Mouse (Mus musculus): Measurements from ENCODE around the gene Wwtr1.
A peak's percentile ranks its signal among the peaks of the same experiment; 100 is the strongest.

The Wwtr1 gene

DNA sequence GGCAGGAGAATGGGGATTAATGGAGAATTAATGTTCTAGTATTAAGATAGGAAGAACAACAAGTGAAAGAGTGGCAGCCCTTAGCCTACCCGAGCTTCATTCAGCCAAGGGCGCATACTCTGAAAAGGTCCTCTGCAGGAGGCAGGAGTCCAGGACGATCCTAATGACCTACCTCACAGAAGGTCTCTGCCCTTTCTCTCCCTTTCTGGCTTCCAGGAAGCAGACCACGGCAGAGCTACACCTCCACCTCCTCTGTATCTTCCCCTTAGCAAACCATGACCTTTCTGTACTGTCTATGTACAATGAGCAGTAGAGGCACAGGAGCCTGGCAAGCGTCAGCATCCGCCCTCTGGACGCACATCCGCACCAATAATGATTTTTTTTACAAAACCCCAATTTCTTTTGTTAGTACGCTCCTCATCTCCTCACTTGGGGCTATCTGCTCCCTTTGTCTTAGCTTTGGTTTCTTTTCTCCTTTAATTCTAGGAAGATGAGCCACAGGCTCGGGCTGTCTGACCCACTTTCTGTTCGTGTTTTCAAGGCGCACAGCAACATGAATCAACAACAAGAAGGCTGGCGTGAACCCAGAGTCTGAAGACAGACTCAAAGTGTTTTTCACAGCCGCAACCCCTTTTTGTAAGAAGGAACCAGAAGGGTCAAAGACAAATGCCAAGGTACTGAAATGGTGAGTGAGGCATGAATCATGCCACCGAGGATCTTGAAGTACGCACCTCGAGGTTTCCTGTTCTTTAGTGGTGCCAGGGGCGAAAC, 63.7 kb downstream of the Wwtr1 start:
- DNase-seq (ENCODE audit: low spot score) = no peak

DNA sequence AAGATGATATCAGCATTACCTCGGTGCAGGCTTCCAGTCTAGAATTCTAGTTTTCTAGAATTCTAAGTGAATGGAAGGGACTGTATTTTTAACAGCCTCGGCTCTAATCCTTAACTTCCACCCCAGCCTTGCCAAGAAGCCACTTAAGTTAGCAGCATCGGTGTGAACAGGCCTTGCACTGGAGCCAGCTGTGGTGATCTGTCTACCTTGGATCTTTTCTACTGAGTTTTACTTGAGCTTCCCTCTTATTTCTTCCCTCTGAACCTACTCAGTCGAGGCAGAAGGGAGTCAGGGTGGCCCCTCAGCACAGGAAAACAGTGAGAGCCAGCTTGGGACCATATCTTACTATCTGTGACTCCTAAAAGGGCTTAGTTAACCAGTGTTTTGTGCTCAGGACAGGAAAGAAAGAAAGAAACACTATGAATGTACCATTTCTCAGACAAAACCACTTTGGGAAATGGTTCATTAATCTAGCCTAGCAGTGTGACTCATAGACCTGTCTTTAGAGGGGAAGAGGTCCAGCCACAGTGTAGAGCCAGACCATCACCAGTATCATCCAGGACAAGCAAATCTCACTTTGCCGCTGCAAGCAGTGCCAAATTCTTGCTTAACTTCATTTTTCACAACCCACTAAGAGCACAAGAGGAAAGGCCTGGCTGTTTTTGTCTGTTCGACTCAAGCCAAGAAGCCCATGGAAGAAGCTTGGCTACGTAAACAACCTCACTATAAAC, 65.6 kb downstream of the Wwtr1 start:
- DNase-seq (ENCODE audit: low spot score) = no peak

DNA sequence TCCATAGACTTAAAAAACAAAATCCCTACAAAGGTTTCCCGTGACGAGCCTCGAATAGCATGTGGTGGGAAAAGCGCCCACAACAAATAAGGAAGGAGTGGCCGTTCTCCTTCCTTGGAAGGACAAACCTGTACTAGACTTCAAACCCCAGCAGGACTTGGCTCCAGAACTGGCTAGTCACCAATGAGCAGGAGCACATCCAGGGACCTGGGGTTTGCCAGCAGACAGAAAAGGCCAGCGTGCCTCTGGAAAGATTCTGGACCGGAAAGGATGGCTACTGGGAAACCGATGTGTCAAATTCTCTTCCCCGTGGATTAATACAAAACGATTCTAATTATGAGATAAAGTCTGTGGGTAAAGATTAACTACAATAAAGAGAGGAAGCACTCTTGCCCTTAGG, 69.7 kb downstream of the Wwtr1 start:
- DNase-seq (ENCODE audit: low spot score) = no peak

DNA sequence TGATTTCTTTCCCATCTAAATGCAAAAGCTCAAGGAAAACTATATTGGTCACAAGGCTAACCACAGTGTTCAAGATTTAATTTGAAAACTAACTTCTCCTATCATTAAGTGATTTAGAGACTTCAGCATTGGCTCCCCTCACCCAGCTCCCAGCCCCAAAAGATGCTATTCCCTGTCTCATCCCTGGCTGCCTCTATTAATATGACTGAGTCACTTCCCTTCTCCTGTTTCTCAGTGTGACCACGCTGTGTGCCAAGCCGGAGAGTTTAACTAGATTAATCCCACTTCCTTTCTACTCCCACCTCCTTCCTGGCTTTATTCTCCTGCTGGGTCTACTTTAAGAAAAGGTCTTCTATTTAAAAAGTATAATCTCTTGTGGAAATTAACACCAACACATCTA, 71.0 kb downstream of the Wwtr1 start:
- no peak for DNase-seq (ENCODE audit: low spot score)

DNA sequence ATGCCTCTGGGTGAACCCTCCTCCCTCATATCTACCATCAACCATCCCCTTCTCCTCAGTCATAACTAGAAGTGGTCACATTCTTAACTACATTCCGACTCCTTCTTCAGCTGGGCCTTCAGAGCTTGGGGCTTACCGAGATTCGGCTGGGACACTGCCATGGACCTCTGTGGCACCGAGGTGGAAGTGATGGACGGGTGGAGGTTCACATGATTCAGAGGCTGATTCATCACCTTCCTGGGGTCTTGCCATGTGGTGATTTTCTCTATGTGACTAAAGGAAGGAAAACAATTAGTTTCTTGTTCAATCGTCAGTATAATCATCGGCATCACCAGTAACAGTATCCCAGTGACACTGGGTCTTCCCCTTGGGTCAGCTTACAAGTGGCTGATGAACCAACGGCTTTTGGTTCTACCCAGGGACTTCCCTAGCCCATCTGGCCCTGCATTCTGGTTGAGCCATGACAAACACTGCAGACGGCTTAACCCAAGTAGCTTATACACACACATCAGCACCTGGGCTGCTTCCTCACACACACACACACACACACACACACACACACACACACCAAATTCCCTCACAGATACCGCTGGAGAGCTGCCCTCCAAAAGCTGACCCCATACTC, 74.0 kb downstream of the Wwtr1 start:
- DNase-seq (ENCODE audit: low spot score) = no peak

DNA sequence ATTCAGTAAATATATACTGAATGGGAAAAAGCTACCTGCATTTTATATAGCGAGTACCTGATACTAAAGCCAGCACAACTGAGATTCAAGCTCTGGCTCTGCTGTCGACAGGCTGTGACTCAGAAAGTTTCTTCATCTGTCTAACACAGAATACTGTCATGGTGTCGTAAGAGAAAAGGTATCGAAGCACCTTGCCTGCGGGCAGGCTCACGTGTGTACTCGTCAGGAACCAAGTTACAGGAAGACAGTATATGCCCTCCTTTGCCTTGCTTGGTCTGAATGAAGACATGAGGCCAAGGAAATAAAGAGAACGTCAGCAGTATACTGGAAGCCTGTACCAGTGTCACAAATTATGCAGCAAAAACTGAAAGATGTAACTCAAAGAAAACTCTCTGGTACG, 74.9 kb downstream of the Wwtr1 start:
- no peak for DNase-seq (ENCODE audit: low spot score)

DNA sequence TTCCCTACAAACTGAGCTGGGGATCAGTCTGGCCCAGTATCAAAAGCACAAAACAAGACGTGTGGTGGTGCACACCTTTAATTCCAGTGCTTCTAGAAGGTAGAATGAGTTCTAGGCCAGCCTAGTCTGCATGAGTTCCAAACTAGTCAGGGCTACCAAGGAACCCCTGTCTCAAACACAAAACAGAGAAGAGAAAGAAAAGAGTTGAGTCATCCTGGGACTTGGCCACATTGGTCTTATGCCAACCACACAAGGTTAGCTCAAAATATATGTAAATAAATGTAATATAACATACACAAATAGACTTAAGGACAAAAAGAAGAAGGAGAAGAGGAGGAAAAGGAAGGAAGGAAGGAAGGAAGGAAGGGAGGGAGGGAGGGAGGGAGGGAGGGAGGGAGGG, 77.9 kb downstream of the Wwtr1 start:
- DNase-seq (ENCODE audit: low spot score) = no peak

DNA sequence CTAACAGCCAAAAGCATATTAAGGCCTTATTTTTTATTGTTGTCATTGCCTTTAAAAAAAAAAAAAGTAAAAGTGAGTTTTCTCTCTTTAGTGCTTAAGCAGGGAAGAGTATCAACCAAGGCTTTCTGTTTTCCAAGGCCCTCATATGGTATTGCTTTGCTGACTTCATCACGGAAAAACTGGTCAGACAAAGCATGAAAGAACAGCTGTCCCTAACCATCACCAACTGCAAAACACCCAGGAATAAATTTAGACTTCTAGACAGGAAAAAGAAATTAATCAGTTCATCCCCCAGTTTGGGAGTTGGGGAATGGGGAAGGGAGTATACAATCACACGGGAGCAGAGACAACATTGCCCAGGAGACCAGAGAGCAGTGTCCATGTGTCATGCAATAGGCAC, 79.3 kb downstream of the Wwtr1 start:
- no peak for DNase-seq (ENCODE audit: low spot score)

DNA sequence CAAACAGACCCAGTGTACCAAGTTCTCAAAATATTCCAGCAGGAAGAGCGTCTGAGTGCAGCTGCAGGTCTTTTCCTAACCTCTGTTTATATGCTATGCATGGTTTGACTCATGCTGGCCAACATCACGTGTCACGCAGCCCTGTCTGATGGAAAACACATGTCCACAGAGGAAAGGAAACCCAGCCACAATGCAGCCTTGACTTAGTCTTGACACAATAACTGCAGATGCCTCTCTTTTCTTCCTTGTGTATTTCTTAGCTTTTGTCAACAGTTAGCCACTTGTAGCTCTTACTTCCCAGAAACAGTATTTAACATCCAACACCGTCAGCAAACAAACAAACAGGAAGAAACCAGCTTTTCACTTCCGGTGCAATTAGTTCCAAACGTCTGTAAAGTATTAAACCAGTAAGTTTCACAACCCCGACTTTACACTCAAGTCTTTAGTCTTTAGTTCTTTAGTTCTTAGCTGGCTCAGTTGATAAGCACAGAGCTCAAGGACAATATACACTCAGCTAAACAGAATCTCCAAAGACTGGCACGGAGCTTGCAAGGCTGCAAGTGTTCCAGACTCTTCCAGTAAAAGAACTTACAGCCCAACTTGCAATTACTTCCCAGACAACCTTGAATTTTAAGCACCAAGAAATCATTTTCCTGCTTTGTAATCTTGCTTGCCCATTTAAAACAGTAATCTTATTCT, 88.1 kb downstream of the Wwtr1 start:
- DNase-seq (ENCODE audit: low spot score) = peak; percentile 62

DNA sequence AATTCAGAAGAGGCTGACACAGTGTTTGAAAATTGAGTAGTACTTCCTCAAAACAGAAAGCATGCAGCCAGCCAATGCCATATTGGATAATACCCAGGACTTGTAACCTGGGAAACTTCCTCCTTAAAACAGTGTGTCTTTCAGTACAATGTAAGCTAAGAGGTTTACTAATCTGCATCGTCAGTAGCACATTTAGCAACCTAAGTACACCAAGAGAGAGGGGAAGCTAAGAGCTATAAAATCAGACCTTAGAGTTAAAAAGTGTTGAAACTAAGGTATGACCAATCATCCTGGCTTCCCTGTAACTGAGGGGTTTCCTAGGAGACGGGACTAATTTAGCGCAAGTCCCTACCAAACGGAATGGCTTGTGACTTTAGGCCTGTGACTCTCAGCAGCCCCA, 89.6 kb downstream of the Wwtr1 start:
- DNase-seq (ENCODE audit: low spot score) = no peak

DNA sequence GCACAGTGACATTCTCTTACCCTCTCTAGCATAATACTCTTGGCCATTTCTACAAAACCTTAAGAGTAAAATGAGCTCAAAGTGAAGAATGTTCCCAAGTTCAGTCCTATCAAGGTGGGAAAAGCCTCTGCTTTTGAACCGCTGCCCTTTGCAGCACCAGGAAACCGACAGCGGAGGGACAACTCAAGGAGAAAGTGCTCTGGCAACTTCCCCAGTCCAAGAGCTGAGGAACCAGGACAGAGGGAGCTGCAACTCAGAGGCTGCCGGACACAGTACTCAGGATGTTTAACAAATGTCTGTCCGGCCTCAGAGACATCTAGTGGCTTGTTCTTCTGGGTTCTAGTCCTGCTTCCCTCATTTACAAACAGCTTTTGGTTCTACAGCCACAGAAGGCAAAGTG, 93.7 kb downstream of the Wwtr1 start:
- no peak for DNase-seq (ENCODE audit: low spot score)

DNA sequence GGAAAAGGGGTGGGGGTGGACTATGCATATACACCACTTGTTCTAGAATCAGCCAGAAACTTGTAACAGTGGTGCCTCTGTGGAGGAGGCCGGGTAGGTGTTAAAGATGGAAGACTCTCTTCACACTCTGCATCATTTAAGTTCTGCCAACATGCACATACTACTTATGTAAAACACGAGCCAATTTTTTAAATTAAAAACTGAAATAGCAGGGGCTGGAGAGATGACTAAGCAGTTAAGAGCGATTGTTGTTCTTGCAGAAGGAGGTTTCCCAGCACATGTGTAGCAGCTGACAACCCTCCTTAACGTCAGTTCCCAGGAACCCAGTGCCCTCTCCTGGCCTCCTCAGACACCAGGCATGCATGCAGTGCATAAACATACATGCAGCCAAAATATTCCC, 95.1 kb downstream of the Wwtr1 start:
- DNase-seq (ENCODE audit: low spot score) = no peak

DNA sequence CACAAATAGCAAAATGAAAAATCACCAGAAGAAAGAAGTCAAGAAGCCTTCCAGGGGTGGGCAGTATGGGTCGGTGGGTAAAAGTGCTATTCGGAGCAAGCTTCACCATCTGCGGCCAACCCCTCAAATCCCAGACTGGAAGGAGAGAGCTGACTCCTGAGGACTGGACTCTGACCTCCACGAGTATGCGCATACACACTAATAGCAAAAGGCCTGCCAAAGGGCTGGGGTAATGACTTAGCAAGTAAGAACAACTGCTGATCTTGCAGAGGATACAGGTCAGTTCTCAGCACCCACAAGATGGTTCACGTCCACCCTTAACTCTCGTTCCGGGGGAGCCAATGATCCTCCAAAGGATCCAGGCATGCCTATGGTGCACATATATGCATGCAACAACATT, 101.3 kb downstream of the Wwtr1 start:
- peak; percentile 56 for DNase-seq (ENCODE audit: low spot score)

DNA sequence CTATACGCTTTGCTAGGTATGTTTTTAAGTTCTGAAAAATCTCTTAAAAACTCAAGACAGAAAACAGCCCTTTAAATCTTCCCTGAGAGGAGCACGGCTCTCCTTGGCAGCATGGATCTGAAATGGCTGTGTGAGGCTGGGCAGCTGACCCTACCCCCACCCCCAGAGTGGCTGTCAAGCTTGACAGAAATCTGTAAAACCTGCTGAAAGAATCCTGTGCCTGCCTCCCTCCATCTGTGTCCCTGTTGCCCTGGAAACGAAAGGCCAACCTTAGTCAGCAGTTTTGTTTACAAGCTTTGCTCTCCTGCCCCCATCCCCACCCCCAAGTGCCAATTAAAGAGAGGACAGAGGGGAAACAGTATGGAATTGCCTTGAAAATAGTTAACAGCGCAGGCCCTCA, 103.3 kb downstream of the Wwtr1 start:
- DNase-seq (ENCODE audit: low spot score) = peak; percentile 40

DNA sequence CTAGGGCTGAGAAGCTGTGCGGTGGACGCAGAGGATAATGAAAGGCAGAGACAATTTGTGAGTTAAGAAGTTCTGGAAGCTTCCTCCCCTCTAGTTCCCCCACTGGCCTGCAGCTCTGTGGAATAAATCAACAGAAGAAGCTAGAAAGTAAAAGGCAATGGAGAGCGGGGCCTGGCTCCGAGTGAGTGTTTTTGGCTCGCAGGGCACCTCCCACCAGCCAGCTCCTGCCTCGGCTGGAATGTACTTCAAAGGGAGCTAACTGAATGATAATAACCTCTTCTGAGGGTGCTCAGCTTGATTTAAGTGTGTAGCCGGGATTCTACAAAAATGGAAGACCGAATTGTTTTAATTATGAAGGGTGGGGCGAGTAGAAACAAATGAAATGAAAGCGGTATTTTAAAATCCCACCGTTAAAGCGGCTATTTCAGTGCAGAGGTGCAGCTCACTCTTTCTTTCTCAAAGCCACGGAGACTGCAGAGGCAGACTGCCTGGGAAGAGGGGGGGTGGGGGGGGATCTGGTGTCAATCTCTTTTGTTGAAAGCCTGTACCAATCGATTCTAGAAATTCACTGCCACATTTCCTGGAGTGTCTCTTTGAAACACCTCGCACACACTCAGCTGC, 104.6 kb downstream of the Wwtr1 start:
- DNase-seq (ENCODE audit: low spot score) = peak; percentile 9

DNA sequence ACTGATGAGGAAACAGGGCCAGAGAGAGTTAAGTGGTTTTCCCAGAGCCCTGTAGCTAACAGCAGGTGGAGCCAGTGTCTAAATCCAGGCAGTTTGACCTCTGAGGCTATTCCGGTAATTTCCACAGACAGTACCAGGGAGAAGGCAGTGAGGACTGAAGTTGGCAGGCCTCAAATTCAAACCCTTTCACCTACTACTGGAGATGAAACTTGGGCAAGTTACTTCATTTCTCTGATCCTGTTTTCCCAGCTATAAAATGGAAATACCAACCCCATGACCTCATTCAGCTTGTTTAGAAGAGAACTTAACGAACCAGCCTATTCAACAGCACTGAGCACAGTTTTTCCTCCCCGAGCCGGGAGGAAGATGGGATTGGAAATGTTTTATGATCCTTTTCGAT, 105.4 kb downstream of the Wwtr1 start:
- peak; percentile 34 for DNase-seq (ENCODE audit: low spot score)

DNA sequence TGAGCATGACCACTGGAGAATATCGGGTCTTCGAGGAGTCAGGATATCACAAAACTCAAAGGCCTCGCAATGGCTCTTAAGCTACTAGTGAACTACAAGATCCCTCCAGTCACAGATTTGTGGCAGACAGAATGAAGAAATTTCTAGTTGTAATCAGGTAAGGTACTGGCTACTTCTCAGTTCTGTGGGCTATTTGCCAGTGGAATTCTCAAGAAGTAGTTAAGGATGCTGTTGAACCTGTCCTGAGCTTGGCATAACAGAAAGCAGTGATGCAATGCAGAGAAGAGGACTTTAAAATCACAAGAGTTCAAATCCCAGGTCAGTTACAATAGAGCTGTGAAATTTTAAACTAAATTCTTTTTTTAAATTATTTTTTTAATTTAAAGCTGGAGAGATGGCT, 106.4 kb downstream of the Wwtr1 start:
- DNase-seq (ENCODE audit: low spot score) = no peak

DNA sequence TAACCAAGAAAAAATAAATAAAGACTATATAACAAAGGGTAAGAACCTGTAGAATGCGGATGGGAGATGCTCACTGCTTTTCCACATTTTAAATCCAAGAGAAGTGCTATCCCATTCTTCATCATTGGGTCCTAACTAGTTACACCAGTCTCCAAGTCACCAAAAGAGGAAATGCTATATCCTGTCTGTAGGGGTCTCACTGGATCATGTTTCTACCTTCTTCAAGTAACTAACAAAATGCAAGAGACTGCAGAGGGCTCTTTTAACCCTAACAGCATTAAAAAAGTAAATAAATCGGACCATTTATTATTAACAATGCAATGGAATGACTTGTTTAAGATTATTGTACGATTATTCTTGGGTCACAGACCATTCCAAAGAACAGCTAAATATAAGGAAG, 109.4 kb downstream of the Wwtr1 start:
- no peak for DNase-seq (ENCODE audit: low spot score)

DNA sequence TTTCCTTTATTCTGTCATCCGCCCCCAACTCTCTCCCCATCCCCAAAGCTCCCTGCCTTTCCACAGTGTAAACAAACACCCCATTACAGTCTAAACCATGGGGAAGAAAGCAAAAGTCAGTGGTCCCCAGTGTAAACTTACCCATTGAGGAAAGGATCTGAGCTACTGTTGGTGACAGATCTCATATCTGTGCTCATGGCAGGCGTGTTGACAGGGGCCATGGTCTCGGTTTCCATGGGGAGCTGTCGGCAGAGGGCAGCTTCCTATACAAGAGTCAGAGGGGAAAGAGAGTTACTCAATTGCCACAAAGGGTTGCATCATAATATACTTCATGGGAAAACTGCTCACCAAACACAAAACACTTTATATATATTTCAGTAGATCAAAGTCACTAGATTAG, 112.4 kb downstream of the Wwtr1 start:
- no peak for DNase-seq (ENCODE audit: low spot score)

DNA sequence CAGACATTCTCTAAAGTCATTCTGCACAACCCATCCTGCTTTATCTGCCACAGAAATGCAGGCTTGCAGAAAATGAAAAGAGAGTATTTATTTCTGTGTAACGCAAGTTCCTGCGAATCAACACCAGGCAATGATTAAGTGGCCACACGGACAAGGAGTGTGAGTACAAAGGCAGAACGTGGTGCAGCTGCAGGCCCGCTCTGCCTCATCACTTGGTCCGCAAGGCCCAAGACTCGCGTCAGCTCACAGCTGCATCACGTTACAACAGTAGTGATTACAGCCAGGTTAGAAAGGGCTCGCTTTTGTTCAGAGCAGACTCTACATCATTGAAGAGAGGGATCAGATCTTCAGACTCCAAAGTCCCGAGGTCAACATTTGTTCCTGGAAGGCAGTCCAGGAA, 117.1 kb downstream of the Wwtr1 start:
- no peak for DNase-seq (ENCODE audit: low spot score)

DNA sequence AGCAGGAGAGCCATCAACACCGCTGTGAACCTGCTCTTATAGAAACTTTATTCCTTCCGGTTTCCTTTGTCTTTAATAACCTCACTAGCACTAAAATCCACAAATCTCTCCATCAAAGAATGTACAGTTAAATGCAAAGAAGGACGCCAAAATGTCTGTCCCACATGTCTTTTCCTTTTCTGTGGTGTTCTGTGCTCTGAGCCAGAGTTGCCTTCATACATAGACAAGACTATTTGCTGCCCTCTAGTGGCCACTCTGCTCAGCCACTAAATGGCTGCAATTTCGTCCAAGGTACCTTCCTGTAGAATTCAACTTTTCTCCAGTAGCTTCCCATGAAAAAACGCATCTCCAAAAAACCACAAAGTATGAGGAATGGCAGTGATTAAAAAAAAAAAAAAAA, 127.3 kb downstream of the Wwtr1 start:
- peak; percentile 36 for DNase-seq (ENCODE audit: low spot score)

DNA sequence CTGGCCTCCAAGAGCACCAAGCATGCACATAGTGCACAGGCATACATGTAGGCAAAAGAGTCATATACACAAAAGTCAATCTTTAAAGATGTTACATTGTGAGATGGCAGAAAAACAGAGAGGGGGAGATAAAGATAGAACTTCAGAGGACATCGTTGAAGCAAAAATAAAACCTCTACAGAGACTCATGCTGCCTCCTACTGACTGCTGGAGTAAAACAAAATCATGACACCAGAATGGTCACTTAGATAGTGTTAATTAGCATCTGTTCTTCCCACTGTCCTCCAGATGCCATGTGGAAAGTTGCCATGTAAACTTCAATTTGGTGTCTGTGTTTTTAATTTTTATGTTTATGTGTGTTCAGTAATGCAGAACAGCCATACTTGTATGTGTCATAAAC, 127.8 kb downstream of the Wwtr1 start:
- DNase-seq (ENCODE audit: low spot score) = no peak

All from yolk sac, embryonic 10.5 days (tissue).